Mouse (Mus musculus) embryonic facial prominence, embryonic 11.5 days (tissue): ENCODE results near the gene Atg5. TPM values are rescaled to one million over a fixed set of nuclear protein-coding genes. Genes with fewer than 3 reads are reported as not detected.

Experiments
- ATAC-seq: fragments of 200-750 bp; cut with Nextera tagmentation; replicated peaks from 2 replicates; pipeline ENCODE4 v1.8.0; 2017; ENCODE audit warnings: low read depth; ENCODE audit not compliant: insufficient number of reproducible peaks, low FRiP score, low TSS enrichment
- DNase-seq: peaks from one replicate; pipeline ENCODE4 v3.0.0-alpha.2; 2015; ENCODE audit warnings: low spot score
- H3K27ac ChIP-seq: fragments of 300-500 bp; sonication (generic); replicated peaks from 2 replicates; pipeline ENCODE4 v1.5.1; 2014; ENCODE audit warnings: mild to moderate bottlenecking, low read depth, low read length, control low read depth
- H3K27me3 ChIP-seq: fragments of 300-500 bp; sonication (generic); 2 replicates; pipeline ENCODE4 v1.6.1; 2014; ENCODE audit warnings: mild to moderate bottlenecking, low read length, moderate library complexity, mixed read lengths; ENCODE audit not compliant: control insufficient read depth, insufficient read depth
- H3K36me3 ChIP-seq: fragments of 300-500 bp; sonication (generic); replicated peaks from 2 replicates; pipeline ENCODE4 v1.6.1; 2014; ENCODE audit warnings: low read depth, mild to moderate bottlenecking, low read length, moderate library complexity, mixed read lengths; ENCODE audit not compliant: control insufficient read depth, insufficient read depth
- H3K4me1 ChIP-seq: fragments of 300-500 bp; sonication (generic); 2 replicates; pipeline ENCODE4 v1.6.1; 2014; ENCODE audit warnings: low read length, mixed read lengths; ENCODE audit not compliant: control insufficient read depth, insufficient read depth
- H3K4me2 ChIP-seq: fragments of 300-500 bp; sonication (generic); 2 replicates; pipeline ENCODE4 v1.6.1; 2014; ENCODE audit warnings: low read depth, mild to moderate bottlenecking, control low read depth, low read length, moderate library complexity
- H3K4me3 ChIP-seq: fragments of 300-500 bp; sonication (generic); 2 replicates; pipeline ENCODE4 v1.5.1; 2014; ENCODE audit warnings: low read depth, low read length, control low read depth
- H3K9ac ChIP-seq: fragments of 300-500 bp; sonication (generic); replicated peaks from 2 replicates; pipeline ENCODE4 v1.6.1; 2014; ENCODE audit warnings: mild to moderate bottlenecking, control low read depth, low read length
- H3K9me3 ChIP-seq: fragments of 300-500 bp; sonication (generic); replicated peaks from 2 replicates; pipeline ENCODE4 v1.6.1; 2016; ENCODE audit warnings: mild to moderate bottlenecking, low read length, inconsistent platforms, mixed read lengths; ENCODE audit not compliant: control insufficient read depth
- WGBS: fragments of 180-500 bp; shearing (Covaris S2); extraction: QIAGEN DNeasy Blood & Tissue Kit; methylation state at CpG from one replicate; pipeline ENCODE4 v1.1.7; 2014; 5-methylcytosine and 5-hydroxymethylcytosine counted together
- polyA plus RNA-seq: library from polyadenylated mRNA; unstranded; fragments of >200 nt; fragmentation: Nextera tagmentation; extraction: Ambion mirVana; gene quantifications from 2 replicates; pipeline ENCODE4 v1.2.1, GENCODE M21; 2014

Gene Atg5
- polyA plus RNA-seq, 1 experiment from 2014 or later = 65.4 TPM

DNA sequence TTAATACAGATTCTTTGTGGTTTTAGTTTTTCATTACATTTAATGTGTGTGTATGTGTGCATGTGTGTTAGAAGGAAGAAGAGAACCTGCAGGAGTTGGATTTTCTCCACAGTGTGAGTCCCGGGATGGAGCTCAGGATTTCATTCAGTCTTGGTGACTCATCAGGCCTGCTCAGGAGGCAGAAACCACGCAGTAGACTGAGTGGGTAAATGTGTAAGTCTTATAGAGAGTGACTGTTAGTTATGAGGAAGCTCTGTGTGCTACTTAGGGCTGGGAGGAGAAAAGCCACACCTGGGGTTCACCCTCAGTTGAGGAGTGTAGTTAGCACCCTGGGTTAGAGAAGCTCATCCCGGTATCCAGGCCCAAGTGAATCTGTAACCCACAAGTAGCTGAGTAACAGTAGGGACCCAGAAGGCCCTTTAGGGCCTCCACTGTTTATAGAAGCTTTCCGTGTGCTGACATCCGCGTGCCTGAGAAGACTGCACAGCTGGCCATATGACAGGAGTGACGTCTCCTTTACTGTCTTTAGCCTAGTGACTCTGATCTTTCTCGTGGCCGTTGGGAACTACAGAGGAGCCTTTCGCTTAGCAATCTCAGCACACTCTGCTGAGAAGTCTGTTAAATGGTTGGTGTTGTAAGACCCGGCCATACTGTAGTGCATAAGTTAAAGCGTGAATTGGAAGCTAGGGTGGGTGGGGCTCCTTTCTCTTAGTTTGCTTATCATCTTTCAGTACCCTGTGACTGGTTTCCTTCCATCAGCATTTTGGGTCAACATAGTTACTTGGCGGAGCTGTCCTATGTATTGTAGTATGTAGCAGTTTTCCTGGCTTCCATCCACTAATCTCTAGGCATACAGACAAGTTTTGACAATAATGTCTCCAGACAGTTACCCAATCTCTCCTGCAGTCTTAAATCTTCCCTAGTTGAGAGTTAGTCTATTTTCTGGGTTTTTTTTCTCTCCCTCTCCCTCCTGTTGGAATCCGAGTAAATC, 48.4 kb downstream of the Atg5 start:
- DNase-seq (no peak), ATAC-seq (no peak)
- no peak overlapping the region for H3K9ac ChIP-seq
- H3K27me3 ChIP-seq = no peaks in the 10 kb centered on the region
- no peak overlapping the region for H3K4me2 ChIP-seq
- H3K4me3 ChIP-seq = no peak overlapping the region
- WGBS = 84% methylated on average over 14 of the region's 14 CpGs
- H3K27ac ChIP-seq = no peak overlapping the region
- no peaks in the 10 kb centered on the region for H3K36me3 ChIP-seq
- H3K4me1 ChIP-seq = no peaks in the 10 kb centered on the region
- no peaks in the 10 kb centered on the region for H3K9me3 ChIP-seq

DNA sequence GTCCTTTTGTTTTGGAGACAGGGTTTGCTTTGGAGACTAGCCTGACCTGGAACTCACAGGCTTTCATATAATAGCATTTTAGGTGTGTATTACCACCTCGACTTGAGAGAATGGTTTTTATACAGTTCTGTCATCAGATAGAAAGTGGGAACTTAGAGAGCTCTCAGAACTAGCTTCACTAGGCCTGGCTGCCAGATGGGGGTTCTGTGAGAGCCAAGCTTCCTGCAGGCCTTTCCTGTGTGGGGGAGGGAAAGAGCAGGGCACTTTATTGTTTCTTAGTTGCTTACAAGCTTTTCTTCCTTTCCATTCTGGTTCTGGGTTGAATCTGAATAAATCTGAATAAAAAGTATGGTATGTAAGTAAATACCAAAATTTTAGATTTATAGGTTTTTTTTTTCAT, 54.0 kb downstream of the Atg5 start:
- H3K9me3 ChIP-seq = no peaks in the 10 kb centered on the region
- WGBS = 46% methylated on average over 1 of the region's 1 CpGs
- no peak overlapping the region for H3K4me2 ChIP-seq
- H3K9ac ChIP-seq = no peak overlapping the region
- no peak for ATAC-seq
- H3K27ac ChIP-seq = no peak overlapping the region
- H3K4me3 ChIP-seq = no peak overlapping the region
- no peaks in the 10 kb centered on the region for H3K4me1 ChIP-seq
- DNase-seq = peak; percentile 33
- no peaks in the 10 kb centered on the region for H3K27me3 ChIP-seq
- H3K36me3 ChIP-seq = no peaks in the 10 kb centered on the region

DNA sequence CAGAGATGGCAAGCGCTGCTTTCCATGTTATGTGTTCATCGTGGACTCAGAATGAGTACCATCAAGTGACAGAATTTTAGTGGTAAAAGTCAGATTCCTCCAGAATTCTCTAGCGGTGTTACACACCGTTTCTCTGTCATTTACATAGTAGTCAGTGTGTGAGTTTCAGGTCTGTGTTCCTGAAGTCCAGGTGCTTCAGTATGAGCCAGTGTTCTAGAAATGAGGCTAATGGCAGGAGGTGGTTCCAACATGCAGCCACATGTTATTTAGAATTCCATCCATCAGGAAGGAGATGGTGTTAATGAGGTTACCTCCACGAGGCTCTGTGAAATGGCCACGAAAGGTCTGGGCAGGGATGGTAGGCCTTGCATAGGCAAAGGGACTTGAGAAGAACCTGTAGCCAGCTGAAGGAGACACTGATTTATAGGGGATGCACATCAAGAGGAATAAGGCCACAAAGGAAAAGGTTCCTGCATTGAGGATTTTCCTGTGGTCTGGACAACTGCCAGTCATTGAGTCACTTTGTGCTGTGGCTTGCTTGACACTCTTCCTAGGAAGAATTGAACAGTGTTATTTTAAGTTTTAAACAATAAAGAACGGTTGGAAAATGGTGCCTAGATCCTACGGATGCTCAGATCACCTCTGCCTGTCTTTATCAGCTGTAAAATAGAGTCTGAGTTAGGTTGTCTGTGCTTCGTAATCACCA, 55.1 kb downstream of the Atg5 start:
- H3K4me1 ChIP-seq = no peaks in the 10 kb centered on the region
- H3K36me3 ChIP-seq = no peaks in the 10 kb centered on the region
- no peak overlapping the region for H3K4me2 ChIP-seq
- DNase-seq = no peak
- H3K4me3 ChIP-seq = no peak overlapping the region
- no peak for ATAC-seq
- no peaks in the 10 kb centered on the region for H3K9me3 ChIP-seq
- 88% methylated on average over 9 of the region's 9 CpGs for WGBS
- no peak overlapping the region for H3K27ac ChIP-seq
- H3K27me3 ChIP-seq = no peaks in the 10 kb centered on the region
- no peak overlapping the region for H3K9ac ChIP-seq

DNA sequence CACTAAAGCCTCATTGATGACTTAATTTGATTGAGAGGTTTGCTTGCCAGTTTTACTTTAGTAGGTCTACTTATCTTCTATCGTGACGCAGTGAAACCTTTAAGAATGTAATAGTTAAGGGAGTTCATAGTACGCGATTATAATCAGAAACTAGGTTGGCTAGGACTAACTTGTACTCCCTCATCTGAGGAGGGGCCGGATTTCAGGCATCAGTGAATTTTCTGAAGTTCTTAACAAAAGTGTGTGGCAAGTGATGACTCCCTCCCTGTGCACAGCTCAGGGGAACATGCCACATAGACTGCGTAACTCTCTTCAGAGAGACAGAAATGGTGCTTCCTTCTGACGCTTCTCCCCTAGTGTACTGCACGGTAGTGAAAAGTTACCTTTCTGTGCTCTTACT, 55.7 kb downstream of the Atg5 start:
- H3K9me3 ChIP-seq = no peaks in the 10 kb centered on the region
- DNase-seq (no peak), ATAC-seq (no peak)
- H3K4me1 ChIP-seq = no peaks in the 10 kb centered on the region
- 94% methylated on average over 8 of the region's 8 CpGs for WGBS
- H3K9ac ChIP-seq = no peak overlapping the region
- no peaks in the 10 kb centered on the region for H3K27me3 ChIP-seq
- H3K4me2 ChIP-seq = no peak overlapping the region
- no peak overlapping the region for H3K4me3 ChIP-seq
- H3K36me3 ChIP-seq = no peaks in the 10 kb centered on the region
- no peak overlapping the region for H3K27ac ChIP-seq

DNA sequence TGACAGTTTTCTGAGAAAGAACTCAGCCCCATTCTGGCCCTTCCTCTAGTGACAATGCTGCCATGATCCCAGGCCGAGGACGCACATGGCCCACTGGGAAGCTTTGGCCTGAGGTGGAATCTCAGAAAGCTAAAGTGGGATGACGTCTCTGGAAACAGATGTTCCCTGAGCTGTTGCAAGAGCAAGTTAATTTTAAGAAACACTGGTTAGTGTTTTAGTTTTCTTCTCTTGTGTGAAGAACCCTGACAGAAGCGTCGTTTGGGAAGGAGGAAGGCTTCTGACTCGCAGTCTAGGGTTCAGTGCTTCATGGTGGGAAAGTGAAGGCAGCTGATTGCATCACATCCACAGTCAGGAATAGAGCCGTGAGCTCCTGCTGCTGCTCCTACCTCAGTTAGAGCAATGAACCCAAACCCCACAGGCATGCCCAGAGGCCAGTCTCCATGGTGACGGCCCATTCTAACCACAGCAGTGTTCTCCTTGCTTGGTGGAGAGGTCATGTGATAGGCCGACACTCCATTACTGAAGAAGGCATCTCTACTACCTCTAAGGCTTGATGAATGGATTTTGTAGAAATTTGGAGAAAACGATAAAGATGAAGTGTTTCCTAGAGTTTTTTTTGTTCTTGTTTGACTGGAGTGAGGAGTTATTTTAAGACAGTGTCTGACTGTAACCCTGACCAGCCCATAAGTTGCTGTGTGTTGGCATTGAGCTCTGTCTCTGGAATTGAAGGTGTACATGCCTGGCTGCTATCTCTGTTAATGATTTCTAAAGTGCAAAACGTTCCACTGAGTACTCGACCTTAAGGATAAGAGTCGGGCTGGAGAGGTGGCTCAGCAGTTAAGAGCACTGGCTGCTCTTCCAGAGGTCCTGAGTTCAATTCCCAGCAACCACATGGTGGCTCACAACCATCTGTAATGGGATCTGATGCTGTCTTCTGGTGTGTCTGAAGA, 57.7 kb downstream of the Atg5 start:
- no peaks in the 10 kb centered on the region for H3K36me3 ChIP-seq
- H3K4me3 ChIP-seq = no peak overlapping the region
- H3K27ac ChIP-seq = no peak overlapping the region
- H3K9me3 ChIP-seq = no peaks in the 10 kb centered on the region
- ATAC-seq = no peak
- H3K4me1 ChIP-seq = no peaks in the 10 kb centered on the region
- DNase-seq = no peak
- no peak overlapping the region for H3K4me2 ChIP-seq
- no peak overlapping the region for H3K9ac ChIP-seq
- no peaks in the 10 kb centered on the region for H3K27me3 ChIP-seq
- 77% methylated on average over 13 of the region's 13 CpGs for WGBS

DNA sequence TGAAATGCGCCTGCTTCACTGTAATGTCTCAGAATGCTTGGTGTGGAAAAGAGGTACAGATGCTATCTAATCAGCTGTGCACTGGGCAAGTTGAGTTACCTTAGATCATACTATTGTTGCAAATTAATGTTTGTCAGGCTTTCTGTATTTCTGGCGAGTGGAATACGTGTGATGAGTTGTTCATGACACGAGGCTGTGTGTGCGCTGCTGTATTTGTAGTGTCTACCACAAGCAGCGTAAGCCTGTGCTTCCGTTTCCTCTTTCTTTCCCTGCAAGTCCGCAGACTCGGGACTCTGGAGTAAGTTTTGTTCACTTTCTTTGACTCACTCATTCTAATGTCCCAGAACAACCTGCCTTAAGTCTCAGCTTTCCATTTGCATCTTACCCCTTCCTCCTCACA, 58.9 kb downstream of the Atg5 start:
- no peak for DNase-seq
- Histone ChIP-seq H3K27ac (no peak overlapping the region), H3K27me3 (no peaks in the 10 kb centered on the region), H3K9ac (no peak overlapping the region), H3K4me3 (no peak overlapping the region), H3K9me3 (no peaks in the 10 kb centered on the region), H3K4me1 (no peaks in the 10 kb centered on the region), H3K4me2 (no peak overlapping the region), H3K36me3 (no peaks in the 10 kb centered on the region)
- 90% methylated on average over 9 of the region's 9 CpGs for WGBS
- ATAC-seq = no peak

DNA sequence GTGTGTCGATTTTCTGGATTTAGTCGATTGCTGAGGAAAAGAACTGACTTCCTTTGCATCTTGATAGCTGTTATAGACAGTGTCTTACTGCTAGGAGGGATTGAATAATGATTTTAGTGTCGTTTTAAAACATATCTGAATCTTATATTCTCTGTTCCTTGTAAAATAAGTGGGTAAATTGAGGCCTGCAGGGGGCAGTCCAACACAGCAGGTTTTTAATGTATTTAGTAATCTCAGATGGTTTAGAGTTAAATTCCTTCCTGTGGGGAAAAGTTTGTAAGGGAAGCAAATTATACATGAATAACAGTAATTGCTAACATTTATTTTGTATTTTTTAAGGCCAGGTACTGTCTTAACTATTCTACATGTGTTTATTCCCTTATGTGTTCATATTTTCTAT, 60.2 kb downstream of the Atg5 start:
- Histone ChIP-seq H3K9me3 (no peaks in the 10 kb centered on the region), H3K36me3 (no peaks in the 10 kb centered on the region), H3K4me3 (no peak overlapping the region), H3K4me1 (no peaks in the 10 kb centered on the region), H3K9ac (no peak overlapping the region), H3K4me2 (no peak overlapping the region), H3K27me3 (no peaks in the 10 kb centered on the region), H3K27ac (no peak overlapping the region)
- ATAC-seq (no peak), DNase-seq (peak; percentile 74)
- 72% methylated on average over 3 of the region's 3 CpGs for WGBS
